Mouse (Mus musculus) forebrain, embryonic 11.5 days (tissue): ENCODE results near the gene Kank1. TPM values are rescaled to one million over a fixed set of nuclear protein-coding genes. Genes with fewer than 3 reads are reported as not detected.

Source experiments
- ATAC-seq: fragments of 200-750 bp; cut with Nextera tagmentation; replicated peaks from 2 replicates; pipeline ENCODE4 v1.8.0; 2017; ENCODE audit warnings: moderate TSS enrichment; ENCODE audit not compliant: low FRiP score
- DNase-seq: peaks from one replicate; pipeline ENCODE4 v3.0.0-alpha.2; 2017; ENCODE audit warnings: low spot score
- H3K27ac ChIP-seq: fragments of 300-500 bp; sonication (generic); 2 replicates; pipeline ENCODE4 v1.5.1; 2014; ENCODE audit warnings: low read depth, low read length
- H3K27me3 ChIP-seq: fragments of 300-500 bp; sonication (generic); 2 replicates; pipeline ENCODE4 v1.6.1; 2014; ENCODE audit warnings: mild to moderate bottlenecking, low read length, mixed read lengths; ENCODE audit not compliant: control insufficient read depth, insufficient read depth
- H3K36me3 ChIP-seq: fragments of 300-500 bp; sonication (generic); 2 replicates; pipeline ENCODE4 v1.6.1; 2014; ENCODE audit warnings: mild to moderate bottlenecking, low read length, moderate library complexity, mixed read lengths; ENCODE audit not compliant: control insufficient read depth, insufficient read depth
- H3K4me1 ChIP-seq: fragments of 300-500 bp; sonication (generic); replicated peaks from 2 replicates; pipeline ENCODE4 v1.6.1; 2014; ENCODE audit warnings: low read length, mixed read lengths; ENCODE audit not compliant: control insufficient read depth, insufficient read depth
- H3K4me2 ChIP-seq: fragments of 300-500 bp; sonication (generic); 2 replicates; pipeline ENCODE4 v1.6.1; 2014; ENCODE audit warnings: low read depth, mild to moderate bottlenecking, low read length, moderate library complexity, mixed read lengths; ENCODE audit not compliant: severe bottlenecking
- H3K4me3 ChIP-seq: fragments of 300-500 bp; sonication (generic); 2 replicates; pipeline ENCODE4 v1.5.1; 2014; ENCODE audit warnings: low read depth, low read length
- H3K9ac ChIP-seq: fragments of 300-500 bp; sonication (generic); 2 replicates; pipeline ENCODE4 v1.6.1; 2014; ENCODE audit warnings: low read length
- H3K9me3 ChIP-seq: fragments of 300-500 bp; sonication (generic); 2 replicates; pipeline ENCODE4 v1.6.1; 2016; ENCODE audit warnings: low read length, mixed read lengths; ENCODE audit not compliant: control insufficient read depth
- WGBS: fragments of 180-500 bp; shearing (Covaris S2); extraction: QIAGEN DNeasy Blood & Tissue Kit; methylation state at CpG from one replicate; pipeline ENCODE4 v1.1.7; 2014; 5-methylcytosine and 5-hydroxymethylcytosine counted together
- polyA plus RNA-seq: library from polyadenylated mRNA; unstranded; fragments of >200 nt; fragmentation: Nextera tagmentation; extraction: Ambion mirVana; gene quantifications from 2 replicates; pipeline ENCODE4 v1.2.1, GENCODE M21; 2014

Kank1 gene
- polyA plus RNA-seq, 1 experiment from 2014 or later = 15.3 TPM

- H3K9ac ChIP-seq = no peak overlapping the region; the same call in 1 of the 2 replicates
- H3K36me3 ChIP-seq = no peaks in the 10 kb centered on the region; the same call in 1 of the 2 replicates
Observed at GRCm38 (mm10) chr19:25405987-25406386, 169.2 kb downstream of the Kank1 start.

GRCm38 (mm10) chr19:25406481-25407184 lies 169.9 kb downstream of the Kank1 start:
- H3K4me3 ChIP-seq = peak overlapping the region; percentile 29
- peak overlapping the region; percentile 50; the same call in 1 of the 2 replicates for H3K9ac ChIP-seq
- H3K9me3 ChIP-seq = no peaks in the 10 kb centered on the region
- H3K4me2 ChIP-seq = peak overlapping the region; percentile 72
- DNase-seq (peak; percentile 76), ATAC-seq (peak; percentile 79)
- peaks cover 2% of the 10 kb centered on the region; the same call in 1 of the 2 replicates for H3K27me3 ChIP-seq
- WGBS = under 1% methylated on average over 28 of the region's 28 CpGs
- peaks cover 13% of the 10 kb centered on the region for H3K4me1 ChIP-seq
- H3K27ac ChIP-seq = no peak overlapping the region
- H3K36me3 ChIP-seq = no peaks in the 10 kb centered on the region; the same call in 1 of the 2 replicates

More at GRCm38 (mm10) chr19:25405987-25406386, 169.2 kb downstream of the Kank1 start:
- H3K27me3 ChIP-seq = peaks cover 2% of the 10 kb centered on the region; the same call in 1 of the 2 replicates
- H3K4me1 ChIP-seq = peaks cover 13% of the 10 kb centered on the region
- WGBS = 40% methylated on average over 6 of the region's 6 CpGs
- no peak overlapping the region for H3K4me3 ChIP-seq
- no peaks in the 10 kb centered on the region for H3K9me3 ChIP-seq
- H3K27ac ChIP-seq = no peak overlapping the region
- H3K4me2 ChIP-seq = peak overlapping the region; percentile 72
- no peak for ATAC-seq
- DNase-seq = no peak

- Histone ChIP-seq H3K27me3 (peaks cover 2% of the 10 kb centered on the region; the same call in 1 of the 2 replicates), H3K4me1 (peaks cover 10% of the 10 kb centered on the region), H3K4me2 (peak overlapping the region; percentile 72), H3K9ac (peak overlapping the region; percentile 50; the same call in 1 of the 2 replicates), H3K9me3 (no peaks in the 10 kb centered on the region), H3K27ac (no peak overlapping the region), H3K36me3 (no peaks in the 10 kb centered on the region; the same call in 1 of the 2 replicates), H3K4me3 (peak overlapping the region; percentile 29)
- no peak for DNase-seq
- ATAC-seq = no peak
- 23% methylated on average over 10 of the region's 10 CpGs for WGBS
Observed at GRCm38 (mm10) chr19:25407185-25407886, 170.6 kb downstream of the Kank1 start.

- Histone ChIP-seq H3K36me3 (no peaks in the 10 kb centered on the region; the same call in 1 of the 2 replicates), H3K27me3 (peaks cover 2% of the 10 kb centered on the region; the same call in 1 of the 2 replicates), H3K4me3 (no peak overlapping the region), H3K27ac (no peak overlapping the region), H3K4me2 (no peak overlapping the region), H3K9ac (no peak overlapping the region), H3K9me3 (no peaks in the 10 kb centered on the region), H3K4me1 (peaks cover 10% of the 10 kb centered on the region)
- DNase-seq (no peak), ATAC-seq (no peak)
- 43% methylated on average over 6 of the region's 6 CpGs for WGBS
Observed at GRCm38 (mm10) chr19:25407887-25408236, 171.1 kb downstream of the Kank1 start.

- H3K27me3 ChIP-seq = peaks cover 2% of the 10 kb centered on the region; the same call in 1 of the 2 replicates
- H3K36me3 ChIP-seq = no peaks in the 10 kb centered on the region; the same call in 1 of the 2 replicates
- no peak overlapping the region for H3K9ac ChIP-seq
- H3K4me1 ChIP-seq = peaks cover 10% of the 10 kb centered on the region
- H3K4me2 ChIP-seq = no peak overlapping the region
- ATAC-seq (no peak), DNase-seq (no peak)
- WGBS = 94% methylated on average over 9 of the region's 9 CpGs
- H3K4me3 ChIP-seq = no peak overlapping the region
- H3K27ac ChIP-seq = no peak overlapping the region
- H3K9me3 ChIP-seq = no peaks in the 10 kb centered on the region
Observed at GRCm38 (mm10) chr19:25409239-25409638, 172.5 kb downstream of the Kank1 start.

- no peak overlapping the region for H3K9ac ChIP-seq
- peaks cover 7% of the 10 kb centered on the region for H3K4me1 ChIP-seq
- no peak for DNase-seq
- ATAC-seq = no peak
- peaks cover 1% of the 10 kb centered on the region; the same call in 1 of the 2 replicates for H3K27me3 ChIP-seq
- no peak overlapping the region for H3K4me2 ChIP-seq
- H3K27ac ChIP-seq = no peak overlapping the region
- no peaks in the 10 kb centered on the region for H3K9me3 ChIP-seq
- WGBS = 94% methylated on average over 17 of the region's 17 CpGs
- H3K36me3 ChIP-seq = no peaks in the 10 kb centered on the region; the same call in 1 of the 2 replicates
- no peak overlapping the region for H3K4me3 ChIP-seq
Observed at GRCm38 (mm10) chr19:25411353-25411752, 174.6 kb downstream of the Kank1 start.

GRCm38 (mm10) chr19:25415448-25415847 lies 178.7 kb downstream of the Kank1 start:
- DNase-seq (no peak), ATAC-seq (no peak)
- no peaks in the 10 kb centered on the region for H3K36me3 ChIP-seq
- H3K9ac ChIP-seq = no peak overlapping the region
- no peak overlapping the region for H3K4me3 ChIP-seq
- H3K4me1 ChIP-seq = no peaks in the 10 kb centered on the region; the same call in 1 of the 2 replicates
- no peak overlapping the region for H3K4me2 ChIP-seq
- no peaks in the 10 kb centered on the region for H3K9me3 ChIP-seq
- H3K27me3 ChIP-seq = no peaks in the 10 kb centered on the region
- 82% methylated on average over 5 of the region's 5 CpGs for WGBS
- no peak overlapping the region for H3K27ac ChIP-seq

GRCm38 (mm10) chr19:25417671-25418070 lies 180.9 kb downstream of the Kank1 start:
- DNase-seq (no peak), ATAC-seq (no peak)
- no peaks in the 10 kb centered on the region; the same call in 1 of the 2 replicates for H3K4me1 ChIP-seq
- no peak overlapping the region for H3K9ac ChIP-seq
- H3K27me3 ChIP-seq = no peaks in the 10 kb centered on the region
- H3K9me3 ChIP-seq = no peaks in the 10 kb centered on the region
- no peak overlapping the region for H3K4me3 ChIP-seq
- no peaks in the 10 kb centered on the region for H3K36me3 ChIP-seq
- WGBS = 59% methylated on average over 3 of the region's 3 CpGs
- H3K4me2 ChIP-seq = no peak overlapping the region
- H3K27ac ChIP-seq = no peak overlapping the region
